Mouse (Mus musculus): ENCODE results near the gene Olfr472.
"Not testable (repeated sequence)": the region's sequence is repeated elsewhere in the genome, so short reads cannot be mapped to it uniquely, and the experiment has no call there.

Gene Olfr472

DNA sequence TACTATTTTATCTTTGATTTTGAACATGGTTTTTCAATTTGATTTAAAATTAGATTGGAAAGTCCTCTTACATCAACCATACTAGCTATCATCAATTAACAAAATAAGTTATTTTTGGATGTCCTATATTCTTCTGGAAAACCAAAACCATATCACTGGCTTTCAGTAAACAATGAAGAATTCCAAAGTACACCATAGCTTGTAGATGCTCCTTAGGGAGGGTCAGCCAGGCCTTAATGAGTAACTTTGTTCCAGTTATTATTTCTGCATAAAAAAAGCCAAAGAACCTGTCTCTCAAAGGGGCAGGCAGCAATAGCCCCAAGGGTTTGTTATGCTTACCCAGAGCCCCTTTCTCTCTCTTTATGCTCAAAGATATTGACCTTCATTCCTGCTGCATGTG lies at the start of gene Olfr472:
Gene Olfr472 (plus strand): TSS at position 301 of the 400 bp plus-strand sequence.
- no peak for DNase-seq (ENCODE audit: low spot score in 2 of 2)

DNA sequence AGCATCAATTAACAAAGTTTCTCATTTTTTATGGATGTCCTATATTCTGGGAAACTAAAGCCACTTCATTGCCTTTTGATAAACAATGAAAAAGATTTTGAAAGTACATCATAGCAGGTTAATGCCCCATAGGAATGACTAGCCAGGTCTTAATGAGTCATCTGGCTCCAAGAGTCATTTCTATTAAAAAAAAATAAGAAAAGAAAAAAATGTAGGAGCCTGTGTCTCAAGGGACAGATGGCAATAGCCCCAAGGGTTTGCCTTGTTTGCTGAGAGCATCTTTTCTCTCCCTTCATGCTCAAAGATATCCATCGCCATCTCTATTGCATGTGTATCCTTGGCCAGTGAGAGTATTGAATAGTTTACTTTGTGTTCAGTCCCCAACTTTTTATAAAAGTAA lies 32.4 kb downstream of the Olfr472 start, which contains the start of gene Olfr473:
Gene Olfr473 (plus strand): TSS at position 301 of the 400 bp plus-strand sequence.
- no peak for DNase-seq (ENCODE audit: low spot score in 2 of 2)

DNA sequence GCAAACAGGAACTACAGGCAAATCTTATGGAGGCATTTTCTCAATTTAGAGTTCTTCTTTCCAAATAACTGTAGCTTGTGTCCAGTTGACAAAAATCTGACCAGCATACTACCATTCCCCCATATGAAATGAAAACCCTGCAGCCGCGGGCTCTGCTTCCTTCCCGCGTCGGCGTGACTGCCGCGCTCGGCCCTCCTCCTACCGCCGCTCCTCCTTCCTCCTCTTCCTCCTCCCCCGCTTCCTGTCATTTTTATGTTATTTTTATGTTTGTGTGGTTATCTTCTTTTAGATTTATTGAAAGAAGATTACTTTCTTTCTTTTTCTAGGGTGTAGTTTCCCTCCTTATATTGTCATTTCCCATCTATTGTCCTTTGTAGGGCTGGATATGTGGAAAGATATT lies 54.8 kb downstream of the Olfr472 start:
- not testable (repeated sequence) for DNase-seq (ENCODE audit: low spot score in 2 of 2)

DNA sequence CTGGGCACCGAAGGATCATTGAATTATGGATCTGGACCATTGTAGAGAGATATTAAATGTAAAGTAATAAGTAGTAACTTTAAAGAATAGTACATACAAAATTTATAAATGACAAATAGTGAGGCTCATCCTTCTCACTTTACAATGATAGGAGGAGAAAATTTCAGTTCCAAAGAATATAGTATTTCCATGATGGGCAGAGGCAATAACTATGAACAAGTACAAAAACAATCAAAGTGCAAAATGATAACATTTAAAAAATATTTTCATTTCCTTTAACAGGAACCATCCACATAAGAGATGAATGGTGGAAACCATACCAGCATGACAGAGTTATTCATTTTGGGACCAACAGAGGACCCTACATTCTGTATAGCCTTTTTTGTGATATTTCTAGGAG lies 56.6 kb downstream of the Olfr472 start, which contains the start of gene Olfr474:
Gene Olfr474 (plus strand): TSS at position 301 of the 400 bp plus-strand sequence.
- DNase-seq (ENCODE audit: low spot score in 2 of 2): no peak
